Mouse (Mus musculus) kidney, embryonic 16.5 days (tissue): Measurements from ENCODE around the gene AC124502.3. TPM values are rescaled to one million over a fixed set of nuclear protein-coding genes. Genes with fewer than 3 reads are reported as not detected.

Experiments used
- ATAC-seq: fragments of 200-750 bp; cut with Nextera tagmentation; 2 replicates; pipeline ENCODE4 v1.8.0; 2017; ENCODE audit warnings: moderate TSS enrichment; ENCODE audit not compliant: low FRiP score, low TSS enrichment
- H3K27ac ChIP-seq: fragments of 300-500 bp; sonication (generic); 2 replicates; pipeline ENCODE4 v1.5.1; 2014; ENCODE audit warnings: low read length
- H3K27me3 ChIP-seq: fragments of 300-500 bp; sonication (generic); 2 replicates; pipeline ENCODE4 v1.6.1; 2014; ENCODE audit warnings: low read length, control low read depth, mixed read lengths; ENCODE audit not compliant: insufficient read depth
- H3K36me3 ChIP-seq: fragments of 300-500 bp; sonication (generic); 2 replicates; pipeline ENCODE4 v1.6.1; 2014; ENCODE audit warnings: low read length, control low read depth, mixed read lengths; ENCODE audit not compliant: insufficient read depth
- H3K4me1 ChIP-seq: fragments of 300-500 bp; sonication (generic); 2 replicates; pipeline ENCODE4 v1.6.1; 2014; ENCODE audit warnings: low read length, control low read depth, mixed read lengths; ENCODE audit not compliant: insufficient read depth
- H3K4me2 ChIP-seq: fragments of 300-500 bp; sonication (generic); replicated peaks from 2 replicates; pipeline ENCODE4 v1.6.1; 2014; ENCODE audit warnings: low read depth, low read length
- H3K4me3 ChIP-seq: fragments of 300-500 bp; sonication (generic); 2 replicates; pipeline ENCODE4 v1.5.1; 2014; ENCODE audit warnings: mild to moderate bottlenecking, low read length
- H3K9ac ChIP-seq: fragments of 300-500 bp; sonication (generic); replicated peaks from 2 replicates; pipeline ENCODE4 v1.6.1; 2014; ENCODE audit warnings: low read length
- H3K9me3 ChIP-seq: fragments of 300-500 bp; sonication (generic); 2 replicates; pipeline ENCODE4 v1.6.1; 2016; ENCODE audit warnings: low read length, control low read depth
- WGBS: fragments of 180-500 bp; shearing (Covaris S2); extraction: QIAGEN DNeasy Blood & Tissue Kit; methylation state at CpG from one replicate; pipeline ENCODE4 v1.1.7; 2014; 5-methylcytosine and 5-hydroxymethylcytosine counted together
- polyA plus RNA-seq: library from polyadenylated mRNA; unstranded; fragments of >200 nt; fragmentation: Nextera tagmentation; extraction: Ambion mirVana; gene quantifications from 2 replicates; pipeline ENCODE4 v1.2.1, GENCODE M21; 2015

Gene AC124502.3
- 1.9 and 3.8 TPM in 2 replicates for polyA plus RNA-seq

DNA sequence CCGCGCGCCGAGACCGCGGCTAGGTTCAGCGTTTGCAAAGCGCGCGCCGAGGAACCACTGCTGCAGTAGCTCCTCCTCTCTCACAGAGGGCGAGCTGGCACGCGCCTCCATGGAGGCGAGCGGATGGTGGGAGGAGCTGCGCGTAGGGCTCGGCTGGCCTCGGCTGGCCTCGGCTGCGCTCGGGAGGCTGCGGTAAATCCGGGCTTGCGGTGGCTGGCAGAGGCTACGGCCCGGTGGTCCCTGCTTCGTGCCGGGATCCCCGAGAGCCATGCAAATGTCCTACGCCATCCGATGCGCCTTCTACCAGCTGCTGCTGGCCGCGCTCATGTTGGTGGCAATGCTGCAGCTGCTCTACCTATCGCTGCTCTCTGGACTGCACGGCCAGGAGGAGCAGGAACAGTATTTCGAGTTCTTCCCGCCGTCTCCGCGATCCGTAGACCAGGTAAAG is at the start of gene AC124502.3, which contains the start of gene B4gat1:
Gene AC124502.3 (plus strand): TSS at position 183 of the 448 bp plus-strand sequence.
Gene B4gat1 (plus strand): TSS at position 118 of the 448 bp plus-strand sequence.
- no peaks in the 10 kb centered on the region for H3K9me3 ChIP-seq
- under 1% methylated on average over 40 of the region's 44 CpGs for WGBS
- H3K36me3 ChIP-seq: no peaks in the 10 kb centered on the region
- peak; percentile 92 for ATAC-seq
- H3K27ac ChIP-seq: peak within 1 kb of the TSS; percentile 79
- H3K27me3 ChIP-seq: no peaks in the 10 kb centered on the region
- H3K4me3 ChIP-seq: peak within 1 kb of the TSS; percentile 89
- peak within 1 kb of the TSS; percentile 95 for H3K9ac ChIP-seq
- peak within 1 kb of the TSS; percentile 86 for H3K4me2 ChIP-seq
- H3K4me1 ChIP-seq: peaks cover 23% of the 10 kb centered on the region

DNA sequence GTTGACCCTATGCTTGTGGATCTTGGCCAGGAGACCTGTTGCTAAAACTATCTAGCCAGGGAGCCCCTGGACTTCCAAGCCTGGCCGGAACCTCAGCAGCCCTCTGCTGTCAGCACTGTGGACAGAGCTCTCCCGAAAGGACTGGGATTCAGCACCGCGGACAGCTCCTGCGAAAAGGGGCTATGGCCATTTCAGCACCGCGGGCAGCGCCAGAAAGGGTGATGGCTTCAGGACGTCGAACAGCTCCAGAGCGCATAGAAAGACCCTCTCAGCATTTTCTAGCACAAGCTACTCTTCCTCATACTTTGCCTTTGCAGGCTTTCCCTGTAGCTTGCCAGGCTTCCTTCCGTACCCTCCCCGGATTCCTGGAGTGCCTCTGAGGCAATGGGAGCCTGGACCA is 49.7 kb upstream of the AC124502.3 start:
- ATAC-seq: 0 out of 2 replicates have a peak, but pooled peaks have one; percentile 31
- H3K27me3 ChIP-seq: peaks cover 50% of the 10 kb centered on the region
- 3% methylated on average over 13 of the region's 13 CpGs for WGBS

DNA sequence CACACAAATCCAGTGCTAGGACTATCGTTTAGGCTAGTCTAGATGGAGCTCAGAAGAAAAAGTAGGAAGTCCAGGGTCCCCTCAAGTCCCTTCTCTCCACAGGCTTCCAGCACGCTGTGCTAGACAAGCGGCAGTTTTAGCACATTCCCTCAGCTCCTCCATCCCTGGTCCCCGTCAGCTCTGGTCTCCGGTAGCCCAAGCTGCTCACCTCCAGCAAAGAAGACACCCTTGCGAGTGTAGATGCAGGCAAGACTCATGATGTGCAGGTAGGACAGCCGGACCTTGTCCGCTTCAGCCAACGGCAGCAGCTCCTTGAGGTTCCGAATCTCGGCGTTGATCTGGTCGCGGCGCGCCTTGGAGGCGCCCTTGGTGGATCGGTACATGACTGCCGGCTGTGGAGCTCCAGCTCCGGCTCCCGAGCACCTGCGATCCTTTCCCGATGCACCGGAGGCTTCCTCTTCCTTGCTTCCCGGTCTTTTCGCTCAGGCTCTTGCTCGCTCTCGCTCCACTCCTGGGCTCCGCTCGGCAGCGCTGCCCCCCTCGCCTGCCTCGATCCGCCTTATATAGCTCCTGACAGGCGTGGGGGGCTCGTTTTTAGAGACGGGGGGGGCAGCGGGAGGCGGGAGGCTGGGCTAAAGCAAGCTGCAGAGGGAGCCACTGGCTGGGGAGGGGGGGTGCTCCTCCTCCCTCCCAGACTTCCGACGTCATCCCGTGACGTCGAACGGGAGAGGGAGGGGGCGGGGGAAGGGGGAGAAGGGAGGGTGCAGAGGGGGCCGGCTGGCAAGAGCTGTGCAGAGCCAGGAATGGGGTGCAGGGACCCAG is 49.0 kb upstream of the AC124502.3 start:
- ATAC-seq: no peak
- peaks cover 44% of the 10 kb centered on the region for H3K27me3 ChIP-seq

More for the DNA sequence above, 49.7 kb upstream of the AC124502.3 start:
- H3K27ac ChIP-seq: no peak overlapping the region
- H3K4me1 ChIP-seq: no peaks in the 10 kb centered on the region
- H3K4me3 ChIP-seq: no peak overlapping the region
- H3K4me2 ChIP-seq: no peak overlapping the region
- H3K9ac ChIP-seq: no peak overlapping the region
- H3K9me3 ChIP-seq: no peaks in the 10 kb centered on the region
- H3K36me3 ChIP-seq: no peaks in the 10 kb centered on the region

GRCm38 (mm10) chr19:4990256-4990625 is 48.5 kb upstream of the AC124502.3 start, which contains the start of gene Npas4:
Gene Npas4, minus strand, starts transcription at chr19:4990316.
- no peak within 1 kb of the TSS for H3K27ac ChIP-seq
- H3K27me3 ChIP-seq: peaks cover 39% of the 10 kb centered on the region
- H3K4me1 ChIP-seq: no peaks in the 10 kb centered on the region
- 22% methylated on average over 4 of the region's 4 CpGs for WGBS
- no peak within 1 kb of the TSS for H3K4me3 ChIP-seq
- no peak within 1 kb of the TSS for H3K4me2 ChIP-seq
- no peak for ATAC-seq
- no peaks in the 10 kb centered on the region for H3K9me3 ChIP-seq
- H3K9ac ChIP-seq: no peak within 1 kb of the TSS
- H3K36me3 ChIP-seq: no peaks in the 10 kb centered on the region

More for the DNA sequence above, 49.0 kb upstream of the AC124502.3 start:
- no peak overlapping the region for H3K27ac ChIP-seq
- no peaks in the 10 kb centered on the region for H3K9me3 ChIP-seq
- H3K9ac ChIP-seq: no peak overlapping the region
- no peak overlapping the region for H3K4me2 ChIP-seq
- no peaks in the 10 kb centered on the region for H3K4me1 ChIP-seq
- H3K36me3 ChIP-seq: no peaks in the 10 kb centered on the region
- WGBS: 19% methylated on average over 47 of the region's 47 CpGs
- no peak overlapping the region for H3K4me3 ChIP-seq

- Histone ChIP-seq H3K36me3 (no peaks in the 10 kb centered on the region), H3K4me3 (no peak overlapping the region), H3K27ac (no peak overlapping the region), H3K27me3 (peaks cover 36% of the 10 kb centered on the region), H3K4me2 (no peak overlapping the region), H3K4me1 (no peaks in the 10 kb centered on the region), H3K9me3 (no peaks in the 10 kb centered on the region), H3K9ac (no peak overlapping the region)
- ATAC-seq: no peak
- 2% methylated on average over 21 of the region's 22 CpGs for WGBS
Measured at GRCm38 (mm10) chr19:4990716-4991115, 48.0 kb upstream of the AC124502.3 start.

- Histone ChIP-seq H3K4me1 (no peaks in the 10 kb centered on the region), H3K9me3 (no peaks in the 10 kb centered on the region), H3K27me3 (peaks cover 36% of the 10 kb centered on the region), H3K4me3 (no peak overlapping the region), H3K27ac (no peak overlapping the region), H3K9ac (no peak overlapping the region), H3K4me2 (no peak overlapping the region), H3K36me3 (no peaks in the 10 kb centered on the region)
- 17% methylated on average over 8 of the region's 8 CpGs for WGBS
- no peak for ATAC-seq
Measured at GRCm38 (mm10) chr19:4992371-4992770, 46.3 kb upstream of the AC124502.3 start.

DNA sequence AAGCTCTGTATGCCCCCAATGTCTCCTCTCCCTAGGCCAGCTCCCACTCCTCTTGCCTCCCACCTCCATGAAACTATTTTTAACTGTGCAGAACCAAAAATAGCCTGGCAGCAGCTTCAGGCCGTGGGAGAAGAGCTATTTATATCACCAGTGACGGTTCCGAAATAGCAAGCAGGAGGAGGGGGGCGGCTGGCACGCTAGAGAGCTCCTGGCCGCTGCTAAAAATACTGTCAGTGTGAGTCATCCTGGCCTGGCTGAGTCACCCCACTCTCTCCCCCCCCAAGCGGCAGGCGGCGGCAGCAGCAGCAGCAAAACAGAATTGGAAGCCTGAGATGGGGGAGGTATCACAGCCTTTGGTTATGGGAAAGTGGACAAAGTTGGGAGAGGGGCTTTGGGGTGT is 45.8 kb upstream of the AC124502.3 start:
- Histone ChIP-seq H3K27ac (no peak overlapping the region), H3K4me2 (no peak overlapping the region), H3K9ac (no peak overlapping the region), H3K4me1 (no peaks in the 10 kb centered on the region), H3K36me3 (no peaks in the 10 kb centered on the region), H3K9me3 (no peaks in the 10 kb centered on the region), H3K27me3 (peaks cover 36% of the 10 kb centered on the region), H3K4me3 (no peak overlapping the region)
- ATAC-seq: no peak
- 0% methylated on average over 9 of the region's 9 CpGs for whole genome bisulfite sequencing

- 64% methylated on average over 5 of the region's 5 CpGs for WGBS
- no peak for ATAC-seq
Measured at GRCm38 (mm10) chr19:4994043-4994442, 44.6 kb upstream of the AC124502.3 start.

GRCm38 (mm10) chr19:4999445-5000140 is 39.1 kb upstream of the AC124502.3 start:
- Histone ChIP-seq H3K4me3 (no peak overlapping the region), H3K4me2 (no peak overlapping the region), H3K36me3 (no peaks in the 10 kb centered on the region), H3K9me3 (no peaks in the 10 kb centered on the region), H3K9ac (no peak overlapping the region), H3K27me3 (no peaks in the 10 kb centered on the region; the same call in 1 of the 2 replicates), H3K27ac (no peak overlapping the region), H3K4me1 (peaks cover 9% of the 10 kb centered on the region; the same call in 1 of the 2 replicates)
- ATAC-seq: no peak
- 73% methylated on average over 6 of the region's 6 CpGs for WGBS

More at GRCm38 (mm10) chr19:4994043-4994442, 44.6 kb upstream of the AC124502.3 start:
- no peak overlapping the region for H3K4me2 ChIP-seq
- H3K4me3 ChIP-seq: no peak overlapping the region
- no peaks in the 10 kb centered on the region for H3K4me1 ChIP-seq
- no peaks in the 10 kb centered on the region for H3K36me3 ChIP-seq
- no peaks in the 10 kb centered on the region for H3K9me3 ChIP-seq
- peaks cover 36% of the 10 kb centered on the region for H3K27me3 ChIP-seq
- H3K27ac ChIP-seq: no peak overlapping the region
- no peak overlapping the region for H3K9ac ChIP-seq
